Mouse (Mus musculus) spleen, adult 2 months (tissue): ENCODE measurements around the gene Gpr156. TPM values are rescaled to one million over a fixed set of nuclear protein-coding genes. Genes with fewer than 3 reads are reported as not detected.

ENCODE experiments used
- DNase-seq, 2 experiments: peaks; one replicate each; pipeline versions ENCODE4 v3.0.0 to v3.0.0-alpha.2; 2012 to 2021; ENCODE audit warnings: low spot score in 2 of 2, low read depth in 1 of 2
- H3K27ac ChIP-seq: fragments of 200-500 bp; 2 replicates; pipeline ENCODE4 v1.5.1; 2012; ENCODE audit warnings: low read length, inconsistent platforms; ENCODE audit not compliant: insufficient read depth
- H3K27me3 ChIP-seq: fragments of 200-500 bp; 2 replicates; pipeline ENCODE4 v1.6.1; 2012; ENCODE audit warnings: mild to moderate bottlenecking, moderate library complexity, low read length, inconsistent platforms; ENCODE audit not compliant: control insufficient read depth, insufficient read depth
- H3K36me3 ChIP-seq: fragments of 200-500 bp; 2 replicates; pipeline ENCODE4 v1.6.1; 2012; ENCODE audit warnings: mild to moderate bottlenecking, low read length, inconsistent platforms; ENCODE audit not compliant: control insufficient read depth, insufficient read depth
- H3K4me1 ChIP-seq: fragments of 200-500 bp; 2 replicates; pipeline ENCODE4 v1.6.1; 2011; ENCODE audit warnings: inconsistent platforms; ENCODE audit not compliant: control insufficient read depth, insufficient read depth, insufficient read length
- H3K4me3 ChIP-seq: fragments of 200-500 bp; 2 replicates; pipeline ENCODE4 v1.5.1; 2011; ENCODE audit warnings: mild to moderate bottlenecking, inconsistent platforms; ENCODE audit not compliant: insufficient read depth, insufficient read length; ENCODE audit errors: extremely low read depth
- CTCF ChIP-seq: fragments of 200-500 bp; IDR thresholded peaks from 2 replicates; pipeline ENCODE4 v1.5.1; 2011; ENCODE audit warnings: mild to moderate bottlenecking, inconsistent platforms; ENCODE audit not compliant: insufficient read depth, insufficient read length, insufficient replicate concordance; ENCODE audit errors: extremely low read depth
- POLR2A ChIP-seq: fragments of 200-500 bp; IDR thresholded peaks from 2 replicates; pipeline ENCODE4 v1.6.1; 2011; ENCODE audit warnings: low read depth, low read length, inconsistent platforms
- WGBS: fragments of 180-500 bp; shearing (Covaris S2); methylation state at CpG from one replicate; pipeline ENCODE4 v1.1.7; 2018; 5-methylcytosine and 5-hydroxymethylcytosine counted together
- polyA plus RNA-seq: library from polyadenylated mRNA; depleted of rRNA; stranded (reverse); fragments of >200 nt; gene quantifications from 2 replicates; pipeline ENCODE4 v1.2.3, GENCODE M21; 2012

The Gpr156 gene
- polyA plus RNA-seq, 1 experiment = 0.69 TPM

GRCm38 (mm10) chr16:37937276-37937675, 21.0 kb downstream of the Gpr156 start:
- H3K27ac ChIP-seq = no peak overlapping the region
- no peaks in the 10 kb centered on the region for H3K27me3 ChIP-seq
- no peak for TF ChIP-seq CTCF
- TF ChIP-seq POLR2A = no peak
- no peak for DNase-seq
- no peaks in the 10 kb centered on the region for H3K36me3 ChIP-seq
- WGBS = 89% methylated on average over 8 of the region's 8 CpGs
- 0 out of 2 replicates have a peak, but pooled peaks cover 2% of the 10 kb centered on the region for H3K4me1 ChIP-seq
- H3K4me3 ChIP-seq = no peak overlapping the region

DNA sequence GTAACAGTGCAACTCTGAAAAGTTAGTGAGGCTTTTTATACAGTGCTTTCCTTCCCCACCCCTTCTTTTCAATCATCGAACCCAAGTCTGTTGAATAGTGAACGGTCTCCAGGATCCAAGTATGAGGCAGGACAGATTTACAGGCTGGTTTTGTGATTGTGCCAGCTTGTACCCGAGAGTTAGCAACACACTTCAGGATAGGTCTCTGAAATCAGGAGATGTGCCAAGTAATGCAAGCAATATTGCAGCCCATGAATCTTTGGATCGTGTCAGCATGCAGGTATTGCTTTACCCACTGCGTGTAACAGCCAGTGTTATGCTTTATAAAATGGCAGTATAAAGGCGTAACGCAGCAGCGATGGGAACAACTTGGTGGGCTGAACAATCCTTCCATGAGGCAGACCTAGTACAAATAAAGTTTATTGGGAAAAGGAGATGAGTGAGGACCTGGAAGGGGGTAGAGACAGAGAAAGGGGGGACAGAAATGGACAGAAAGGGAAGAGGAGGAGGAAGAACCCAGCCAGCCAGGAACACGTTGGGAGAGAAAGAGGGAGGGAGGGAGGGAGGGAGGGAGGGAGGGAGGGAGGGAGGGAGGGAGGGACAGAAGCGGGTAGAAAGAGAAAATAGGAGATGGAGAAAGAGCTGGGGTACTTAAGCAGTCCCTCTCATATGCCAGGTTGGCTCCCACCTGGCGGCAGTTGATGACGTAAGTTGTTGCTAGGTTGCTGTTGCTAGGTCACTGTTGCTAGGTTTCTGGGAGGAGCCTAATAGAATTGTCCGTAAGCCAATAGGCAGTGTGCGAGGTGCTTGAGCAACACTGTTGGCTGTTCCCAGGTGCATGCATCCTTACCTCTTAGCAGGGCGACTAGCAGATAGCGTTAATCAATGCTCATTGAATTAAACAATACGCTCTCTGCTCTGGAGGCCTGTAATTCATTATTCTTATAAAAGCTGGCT, 22.1 kb downstream of the Gpr156 start:
- Histone ChIP-seq H3K36me3 (no peaks in the 10 kb centered on the region), H3K27ac (no peak overlapping the region), H3K4me1 (no peaks in the 10 kb centered on the region), H3K4me3 (no peak overlapping the region), H3K27me3 (no peaks in the 10 kb centered on the region)
- no peak for TF ChIP-seq POLR2A
- TF ChIP-seq CTCF = no peak
- no peak for DNase-seq
- 89% methylated on average over 16 of the region's 17 CpGs for WGBS

- Histone ChIP-seq H3K4me3 (no peak overlapping the region), H3K27ac (no peak overlapping the region), H3K4me1 (no peaks in the 10 kb centered on the region), H3K36me3 (no peaks in the 10 kb centered on the region), H3K27me3 (no peaks in the 10 kb centered on the region)
- 80% methylated on average over 11 of the region's 11 CpGs for WGBS
- no peak for TF ChIP-seq CTCF
- TF ChIP-seq POLR2A = no peak
- no peak for DNase-seq
Observed at GRCm38 (mm10) chr16:37939082-37939863, 23.0 kb downstream of the Gpr156 start.

DNA sequence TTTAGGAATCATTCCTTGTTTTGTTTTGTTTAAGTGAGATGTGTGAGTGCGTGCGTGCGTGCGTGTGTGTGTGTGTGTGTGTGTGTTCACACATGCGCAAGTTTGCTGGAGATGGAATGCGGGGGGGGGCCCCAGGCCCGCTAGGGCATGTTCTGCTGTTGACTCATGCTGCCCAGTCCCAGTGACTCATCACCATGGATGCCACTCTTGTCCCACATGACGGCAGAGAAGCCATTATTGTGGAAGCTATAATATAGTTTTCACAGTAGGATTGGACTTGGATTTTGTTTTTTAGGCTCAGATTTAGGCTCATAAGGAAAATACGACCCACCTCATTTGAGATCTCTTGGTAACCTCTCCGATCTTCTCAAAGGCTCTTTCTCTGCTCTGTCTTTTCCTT, 24.0 kb downstream of the Gpr156 start:
- Histone ChIP-seq H3K4me3 (no peak overlapping the region), H3K27ac (no peak overlapping the region), H3K36me3 (no peaks in the 10 kb centered on the region), H3K4me1 (no peaks in the 10 kb centered on the region), H3K27me3 (no peaks in the 10 kb centered on the region)
- 92% methylated on average over 10 of the region's 10 CpGs for WGBS
- no peak for DNase-seq
- no peak for TF ChIP-seq CTCF
- no peak for TF ChIP-seq POLR2A

DNA sequence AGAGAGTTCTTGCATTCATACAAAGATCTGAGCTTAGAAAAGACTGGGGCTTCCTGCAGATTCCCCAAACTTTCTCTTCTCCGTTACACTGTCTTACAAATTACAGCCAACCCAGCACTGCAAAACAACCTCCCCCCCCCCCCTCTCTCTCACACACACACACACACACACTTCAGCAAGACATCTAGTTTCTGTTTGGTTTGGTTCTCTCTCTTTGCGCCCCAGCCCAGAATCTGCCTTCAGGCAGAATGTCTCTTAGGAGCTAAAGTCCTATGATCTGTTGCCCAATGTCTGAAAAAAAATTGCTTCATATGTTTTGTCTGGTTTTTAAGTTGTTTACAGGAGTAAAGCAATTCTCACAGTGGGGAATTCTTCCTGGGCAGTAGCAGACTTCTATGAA, 27.4 kb downstream of the Gpr156 start:
- 78% methylated on average over 2 of the region's 2 CpGs for WGBS
- Histone ChIP-seq H3K36me3 (no peaks in the 10 kb centered on the region), H3K27ac (no peak overlapping the region), H3K27me3 (no peaks in the 10 kb centered on the region), H3K4me1 (no peaks in the 10 kb centered on the region), H3K4me3 (no peak overlapping the region)
- DNase-seq = no peak
- TF ChIP-seq CTCF (no peak), POLR2A (no peak)

GRCm38 (mm10) chr16:37945031-37945796, 28.9 kb downstream of the Gpr156 start:
- Histone ChIP-seq H3K4me1 (no peaks in the 10 kb centered on the region), H3K27me3 (no peaks in the 10 kb centered on the region), H3K36me3 (no peaks in the 10 kb centered on the region), H3K27ac (no peak overlapping the region), H3K4me3 (no peak overlapping the region)
- WGBS = 77% methylated on average over 8 of the region's 8 CpGs
- DNase-seq = no peak
- TF ChIP-seq POLR2A (no peak), CTCF (no peak)
